Mouse (Mus musculus): ENCODE data around the gene Nck2. TPM values are rescaled to one million over a fixed set of nuclear protein-coding genes. Genes with fewer than 3 reads are reported as not detected.

The Nck2 gene
- polyA plus RNA-seq, 1 experiment = 23.1 TPM

GRCm38 (mm10) chr1:43536266-43536665 lies 91.9 kb downstream of the Nck2 start:
- Histone ChIP-seq H3K27ac (ENCODE audit: insufficient read depth, low read length) (no peak overlapping the region), H3K27me3 (ENCODE audit: control insufficient read depth, insufficient read depth, low read length) (no peaks in the 10 kb centered on the region), H3K4me3 (replicated peaks; ENCODE audit: insufficient read depth, low read depth, low read length) (no peak overlapping the region), H3K4me1 (ENCODE audit: control insufficient read depth, insufficient read depth, low read length) (peaks cover 11% of the 10 kb centered on the region)
- DNase-seq = no peak
- TF ChIP-seq POLR2A (IDR thresholded peaks at IDR 0.05; ENCODE audit: borderline replicate concordance, insufficient read depth, low read length) (no peak), CTCF (IDR thresholded peaks at IDR 0.05; ENCODE audit: borderline replicate concordance, insufficient read depth, low read depth, low read length) (no peak)
- 95% methylated on average over 2 of the region's 2 CpGs for WGBS

GRCm38 (mm10) chr1:43537021-43537420 lies 92.6 kb downstream of the Nck2 start:
- H3K4me1 ChIP-seq (ENCODE audit: control insufficient read depth, insufficient read depth, low read length) = peaks cover 9% of the 10 kb centered on the region
- no peak overlapping the region for H3K27ac ChIP-seq (ENCODE audit: insufficient read depth, low read length)
- no peak overlapping the region for H3K4me3 ChIP-seq (replicated peaks; ENCODE audit: insufficient read depth, low read depth, low read length)
- 95% methylated on average over 3 of the region's 3 CpGs for WGBS
- H3K27me3 ChIP-seq (ENCODE audit: control insufficient read depth, insufficient read depth, low read length) = no peaks in the 10 kb centered on the region
- TF ChIP-seq POLR2A (IDR thresholded peaks at IDR 0.05; ENCODE audit: borderline replicate concordance, insufficient read depth, low read length) = no peak
- TF ChIP-seq CTCF (IDR thresholded peaks at IDR 0.05; ENCODE audit: borderline replicate concordance, insufficient read depth, low read depth, low read length) = no peak
- no peak for DNase-seq

DNA sequence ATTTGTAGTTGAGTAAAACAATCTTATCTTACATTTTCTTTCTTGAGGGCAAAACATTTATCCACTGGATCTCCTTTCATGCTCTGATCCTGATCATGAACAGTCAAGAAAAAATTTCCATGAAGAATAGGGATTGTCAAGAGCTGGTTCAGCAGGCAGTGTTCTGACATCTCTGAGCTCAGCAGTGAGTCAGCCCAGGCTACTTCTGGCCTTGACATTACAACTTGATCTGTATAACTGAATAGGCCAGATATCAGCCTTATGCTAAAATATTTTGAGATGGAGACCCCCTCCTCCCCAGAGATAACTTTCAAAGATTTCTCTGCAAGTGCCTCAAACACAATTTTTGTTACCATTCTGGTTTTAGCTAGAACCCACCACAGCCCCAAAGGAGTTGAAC lies 93.1 kb downstream of the Nck2 start:
- peaks cover 9% of the 10 kb centered on the region for H3K4me1 ChIP-seq (ENCODE audit: control insufficient read depth, insufficient read depth, low read length)
- H3K27ac ChIP-seq (ENCODE audit: insufficient read depth, low read length) = no peak overlapping the region
- no peaks in the 10 kb centered on the region for H3K27me3 ChIP-seq (ENCODE audit: control insufficient read depth, insufficient read depth, low read length)
- TF ChIP-seq CTCF (IDR thresholded peaks at IDR 0.05; ENCODE audit: borderline replicate concordance, insufficient read depth, low read depth, low read length) = no peak
- TF ChIP-seq POLR2A (IDR thresholded peaks at IDR 0.05; ENCODE audit: borderline replicate concordance, insufficient read depth, low read length) = no peak
- DNase-seq = no peak
- H3K4me3 ChIP-seq (replicated peaks; ENCODE audit: insufficient read depth, low read depth, low read length) = no peak overlapping the region

DNA sequence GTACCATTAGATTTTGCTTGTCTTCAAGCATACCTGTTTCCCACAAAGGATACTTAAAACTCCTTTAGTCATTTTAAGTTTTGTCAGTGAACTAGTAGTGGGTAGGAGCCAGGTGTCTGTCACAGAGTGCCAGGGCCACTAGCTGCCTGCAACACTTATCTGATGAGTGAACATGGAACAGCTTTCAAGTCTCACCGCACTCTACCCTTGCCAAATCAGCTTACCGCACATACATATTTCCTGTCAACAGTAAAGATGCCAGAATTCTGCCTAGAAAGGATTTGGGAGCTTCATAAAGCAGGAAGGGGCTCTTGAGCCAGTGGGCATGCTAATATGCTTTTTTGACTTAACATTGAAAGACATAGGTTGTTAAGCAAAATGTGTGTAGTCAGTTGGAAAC lies 94.3 kb downstream of the Nck2 start:
- H3K27ac ChIP-seq (ENCODE audit: insufficient read depth, low read length) = no peak overlapping the region
- H3K4me1 ChIP-seq (ENCODE audit: control insufficient read depth, insufficient read depth, low read length) = peaks cover 6% of the 10 kb centered on the region
- no peak overlapping the region for H3K4me3 ChIP-seq (replicated peaks; ENCODE audit: insufficient read depth, low read depth, low read length)
- 28% methylated on average over 2 of the region's 2 CpGs for WGBS
- no peaks in the 10 kb centered on the region for H3K27me3 ChIP-seq (ENCODE audit: control insufficient read depth, insufficient read depth, low read length)
- DNase-seq = no peak
- TF ChIP-seq CTCF (IDR thresholded peaks at IDR 0.05; ENCODE audit: borderline replicate concordance, insufficient read depth, low read depth, low read length) = no peak
- no peak for TF ChIP-seq POLR2A (IDR thresholded peaks at IDR 0.05; ENCODE audit: borderline replicate concordance, insufficient read depth, low read length)

DNA sequence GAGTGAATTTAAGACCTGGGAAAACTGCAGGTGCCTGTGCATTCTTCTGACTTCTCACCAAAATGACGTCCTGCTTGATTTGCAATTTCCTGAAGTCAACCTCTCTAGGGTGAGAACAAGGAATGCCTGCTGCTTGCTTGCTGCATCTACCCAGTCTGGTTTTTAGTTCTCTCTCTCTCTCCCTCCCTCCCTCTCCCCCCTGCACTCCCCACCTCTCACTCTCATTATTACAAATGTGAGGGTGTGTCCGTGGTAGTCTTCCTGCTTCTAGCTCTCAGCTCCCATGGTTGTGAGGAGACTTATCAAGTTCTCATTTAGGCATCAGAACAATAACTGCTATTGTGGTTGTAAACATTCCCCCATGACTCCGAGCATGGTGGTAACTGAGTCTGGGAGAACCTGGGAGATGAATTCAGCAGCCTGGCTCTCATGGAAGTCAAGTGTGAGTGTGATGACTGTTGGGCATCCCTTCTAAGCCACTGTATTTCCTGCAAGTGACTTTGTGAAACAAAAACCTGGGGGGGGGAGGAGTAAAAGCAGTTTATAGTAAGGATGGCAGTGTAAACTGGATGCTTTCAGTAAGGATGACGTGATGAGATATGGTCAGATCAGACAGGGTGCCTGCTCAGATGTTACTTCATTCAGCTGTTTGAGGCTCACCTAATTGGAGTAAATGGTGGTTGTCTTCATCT lies 95.5 kb downstream of the Nck2 start:
- no peak for TF ChIP-seq CTCF (IDR thresholded peaks at IDR 0.05; ENCODE audit: borderline replicate concordance, insufficient read depth, low read depth, low read length)
- no peak for TF ChIP-seq POLR2A (IDR thresholded peaks at IDR 0.05; ENCODE audit: borderline replicate concordance, insufficient read depth, low read length)
- Histone ChIP-seq H3K4me1 (ENCODE audit: control insufficient read depth, insufficient read depth, low read length) (no peaks in the 10 kb centered on the region; the same call in none of the 2 replicates), H3K4me3 (replicated peaks; ENCODE audit: insufficient read depth, low read depth, low read length) (no peak overlapping the region), H3K27ac (ENCODE audit: insufficient read depth, low read length) (no peak overlapping the region), H3K27me3 (ENCODE audit: control insufficient read depth, insufficient read depth, low read length) (no peaks in the 10 kb centered on the region)
- 78% methylated on average over 4 of the region's 4 CpGs for WGBS
- DNase-seq = no peak

DNA sequence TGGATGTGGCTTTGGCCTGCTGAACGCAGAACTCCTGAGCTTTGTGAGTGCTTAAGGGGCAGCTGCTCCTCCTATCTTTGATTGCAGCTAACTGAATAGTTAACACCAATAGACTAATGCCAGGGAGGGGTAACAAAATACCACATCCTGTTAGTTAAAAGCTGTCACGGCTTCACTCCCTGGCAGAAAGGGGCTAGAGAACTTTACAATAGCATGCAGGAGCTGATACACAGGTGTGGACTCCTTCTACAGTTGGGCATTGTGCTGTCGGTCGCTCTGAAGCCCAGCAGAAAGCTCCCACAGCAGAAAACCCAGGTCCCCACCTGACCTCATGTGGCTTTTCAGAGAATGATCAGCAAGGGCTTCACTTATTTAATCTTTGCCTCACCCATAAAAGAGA lies 98.0 kb downstream of the Nck2 start:
- WGBS = 80% methylated on average over 4 of the region's 4 CpGs
- no peak for DNase-seq
- Histone ChIP-seq H3K27me3 (ENCODE audit: control insufficient read depth, insufficient read depth, low read length) (no peaks in the 10 kb centered on the region), H3K4me3 (replicated peaks; ENCODE audit: insufficient read depth, low read depth, low read length) (no peak overlapping the region), H3K27ac (ENCODE audit: insufficient read depth, low read length) (no peak overlapping the region), H3K4me1 (ENCODE audit: control insufficient read depth, insufficient read depth, low read length) (no peaks in the 10 kb centered on the region; the same call in 1 of the 2 replicates)
- TF ChIP-seq CTCF (IDR thresholded peaks at IDR 0.05; ENCODE audit: borderline replicate concordance, insufficient read depth, low read depth, low read length) (no peak), POLR2A (IDR thresholded peaks at IDR 0.05; ENCODE audit: borderline replicate concordance, insufficient read depth, low read length) (no peak)

GRCm38 (mm10) chr1:43547644-43548043 lies 103.3 kb downstream of the Nck2 start:
- 76% methylated on average over 2 of the region's 2 CpGs for WGBS
- Histone ChIP-seq H3K4me1 (ENCODE audit: control insufficient read depth, insufficient read depth, low read length) (peaks cover 7% of the 10 kb centered on the region; the same call in 1 of the 2 replicates), H3K27me3 (ENCODE audit: control insufficient read depth, insufficient read depth, low read length) (no peaks in the 10 kb centered on the region), H3K27ac (ENCODE audit: insufficient read depth, low read length) (no peak overlapping the region), H3K4me3 (replicated peaks; ENCODE audit: insufficient read depth, low read depth, low read length) (no peak overlapping the region)
- no peak for DNase-seq
- TF ChIP-seq CTCF (IDR thresholded peaks at IDR 0.05; ENCODE audit: borderline replicate concordance, insufficient read depth, low read depth, low read length) (no peak), POLR2A (IDR thresholded peaks at IDR 0.05; ENCODE audit: borderline replicate concordance, insufficient read depth, low read length) (no peak)

DNA sequence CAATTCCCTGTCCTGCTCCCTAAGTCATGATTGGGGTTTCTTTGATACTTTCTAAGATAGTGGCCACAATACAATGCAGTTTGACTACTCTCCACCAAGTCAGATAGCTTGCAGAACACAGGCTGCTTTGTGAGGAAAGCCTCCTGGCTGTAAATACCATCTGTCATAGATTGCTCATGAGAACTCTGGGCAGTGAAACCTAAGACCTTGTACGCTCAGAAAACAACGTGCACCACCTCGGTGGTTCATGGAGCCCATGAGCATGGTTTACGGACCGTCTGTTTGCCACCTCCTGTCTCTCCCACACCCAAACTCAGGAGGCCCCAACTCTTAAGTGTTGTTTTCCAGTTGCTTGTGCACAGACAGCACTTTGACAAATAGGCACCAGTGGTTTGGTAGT lies 104.4 kb downstream of the Nck2 start:
- Histone ChIP-seq H3K27ac (ENCODE audit: insufficient read depth, low read length) (no peak overlapping the region), H3K4me3 (replicated peaks; ENCODE audit: insufficient read depth, low read depth, low read length) (no peak overlapping the region), H3K4me1 (ENCODE audit: control insufficient read depth, insufficient read depth, low read length) (peaks cover 7% of the 10 kb centered on the region; the same call in 1 of the 2 replicates), H3K27me3 (ENCODE audit: control insufficient read depth, insufficient read depth, low read length) (no peaks in the 10 kb centered on the region)
- no peak for TF ChIP-seq CTCF (IDR thresholded peaks at IDR 0.05; ENCODE audit: borderline replicate concordance, insufficient read depth, low read depth, low read length)
- no peak for TF ChIP-seq POLR2A (IDR thresholded peaks at IDR 0.05; ENCODE audit: borderline replicate concordance, insufficient read depth, low read length)
- DNase-seq = no peak
- 34% methylated on average over 5 of the region's 5 CpGs for WGBS
